Mouse (Mus musculus) midbrain, embryonic 12.5 days (tissue): Measurements from ENCODE around the gene Tcl1b5. TPM values are rescaled to one million over a fixed set of nuclear protein-coding genes. Genes with fewer than 3 reads are reported as not detected.
A peak's percentile ranks its signal among the peaks of the same experiment; 100 is the strongest.
"Not testable (repeated sequence)": the region's sequence is repeated elsewhere in the genome, so short reads cannot be mapped to it uniquely, and the experiment has no call there.

ENCODE experiments used
- ATAC-seq: fragments of 200-750 bp; cut with Nextera tagmentation; 2 replicates; pipeline ENCODE4 v1.8.0; 2017; ENCODE audit warnings: low read depth, moderate TSS enrichment, moderate library complexity; ENCODE audit not compliant: low FRiP score
- H3K27ac ChIP-seq: fragments of 300-500 bp; sonication (generic); replicated peaks from 2 replicates; pipeline ENCODE4 v1.5.1; 2016; ENCODE audit warnings: mild to moderate bottlenecking
- H3K27me3 ChIP-seq: fragments of 300-500 bp; sonication (generic); 2 replicates; pipeline ENCODE4 v1.6.1; 2016; ENCODE audit warnings: mild to moderate bottlenecking
- H3K36me3 ChIP-seq: fragments of 300-500 bp; sonication (generic); 2 replicates; pipeline ENCODE4 v1.6.1; 2016
- H3K4me1 ChIP-seq: fragments of 300-500 bp; sonication (generic); 2 replicates; pipeline ENCODE4 v1.6.1; 2016
- H3K4me2 ChIP-seq: fragments of 300-500 bp; sonication (generic); replicated peaks from 2 replicates; pipeline ENCODE4 v1.6.1; 2016; ENCODE audit warnings: mild to moderate bottlenecking, moderate library complexity
- H3K4me3 ChIP-seq: fragments of 300-500 bp; sonication (generic); 2 replicates; pipeline ENCODE4 v1.5.1; 2016; ENCODE audit warnings: mild to moderate bottlenecking
- H3K9ac ChIP-seq: fragments of 300-500 bp; sonication (generic); replicated peaks from 2 replicates; pipeline ENCODE4 v1.6.1; 2016; ENCODE audit warnings: mild to moderate bottlenecking, moderate library complexity
- H3K9me3 ChIP-seq: fragments of 300-500 bp; sonication (generic); 2 replicates; pipeline ENCODE4 v1.6.1; 2016; ENCODE audit warnings: mild to moderate bottlenecking
- WGBS: fragments of 180-500 bp; shearing (Covaris S2); methylation state at CpG from one replicate; pipeline ENCODE4 v1.1.7; 2016; 5-methylcytosine and 5-hydroxymethylcytosine counted together
- polyA plus RNA-seq: library from polyadenylated mRNA; unstranded; fragments of >200 nt; fragmentation: Nextera tagmentation; extraction: Ambion mirVana; gene quantifications from 2 replicates; pipeline ENCODE4 v1.2.1, GENCODE M21; 2016

Gene Tcl1b5
- polyA plus RNA-seq, 1 experiment from 2014 or later = not detected

DNA sequence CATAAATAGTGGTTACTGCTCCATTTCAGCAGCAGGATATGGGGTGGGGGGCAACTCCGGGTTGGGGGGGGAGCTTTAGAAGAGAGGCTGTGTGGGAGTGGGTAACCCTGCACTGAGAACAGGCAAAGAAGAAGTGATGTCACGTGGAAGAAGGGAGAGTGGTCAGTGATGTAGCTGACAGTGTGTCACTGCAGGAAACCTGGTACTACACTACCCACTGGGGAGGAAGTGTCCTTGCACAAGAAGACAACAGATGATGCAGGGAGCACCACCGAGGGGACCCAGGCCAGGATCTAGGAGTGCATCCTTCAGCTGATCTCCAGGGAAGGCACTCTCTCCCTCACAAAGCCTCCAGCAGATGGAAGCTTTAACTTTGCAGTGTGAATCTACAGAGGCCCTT, 9.4 kb upstream of the Tcl1b5 start:
- ATAC-seq = no peak

DNA sequence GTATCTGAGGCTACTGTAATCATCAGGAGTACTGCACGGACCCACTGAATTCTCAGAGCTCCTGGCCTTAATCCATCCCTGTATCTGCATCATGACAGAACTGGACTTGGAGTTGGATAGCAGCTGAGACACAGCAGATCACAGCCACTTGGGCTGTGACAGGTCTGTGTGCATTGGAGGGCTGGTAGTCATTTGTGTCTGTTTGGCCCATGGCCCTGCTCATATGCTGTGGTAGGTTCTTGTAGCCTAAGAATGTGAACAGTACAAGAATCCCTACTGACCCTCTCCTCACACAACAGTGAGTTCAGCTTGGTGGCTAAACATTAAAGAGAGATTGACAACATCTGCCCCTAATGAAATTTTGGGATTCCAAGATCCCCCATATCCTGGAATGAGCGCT, 2.8 kb upstream of the Tcl1b5 start:
- Histone ChIP-seq H3K4me1 (no peaks in the 10 kb centered on the region), H3K4me3 (no peak overlapping the region), H3K27ac (no peak overlapping the region), H3K9ac (no peak overlapping the region), H3K4me2 (no peak overlapping the region), H3K36me3 (no peaks in the 10 kb centered on the region), H3K9me3 (no peaks in the 10 kb centered on the region), H3K27me3 (no peaks in the 10 kb centered on the region)
- 95% methylated on average over 2 of the region's 2 CpGs for WGBS
- ATAC-seq = no peak

More for the DNA sequence above, 9.4 kb upstream of the Tcl1b5 start:
- Histone ChIP-seq H3K4me1 (no peaks in the 10 kb centered on the region), H3K4me2 (no peak overlapping the region), H3K9me3 (no peaks in the 10 kb centered on the region), H3K4me3 (no peak overlapping the region), H3K27ac (no peak overlapping the region), H3K36me3 (no peaks in the 10 kb centered on the region), H3K27me3 (no peaks in the 10 kb centered on the region), H3K9ac (no peak overlapping the region)
- 70% methylated on average over 3 of the region's 3 CpGs for WGBS

DNA sequence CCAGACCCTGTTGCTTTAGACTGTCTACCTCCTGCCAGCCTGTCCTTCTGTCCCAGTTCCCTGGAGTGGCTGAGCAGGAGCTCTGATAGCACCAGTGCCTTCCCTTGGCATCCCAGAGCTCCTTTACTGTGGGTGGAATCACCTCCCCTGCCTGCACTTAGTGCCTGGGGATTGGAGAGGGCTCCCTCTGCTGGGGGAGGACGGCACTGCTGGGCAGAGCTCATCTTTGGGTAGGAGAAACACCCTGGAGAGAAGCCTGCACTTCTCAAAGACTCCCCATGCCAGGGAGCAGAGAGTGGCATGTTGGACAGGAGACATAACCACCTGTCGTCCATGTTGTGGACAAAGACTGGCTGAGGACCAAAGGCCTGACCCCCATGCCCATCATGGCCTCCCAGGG, 1.8 kb upstream of the Tcl1b5 start:
- H3K9me3 ChIP-seq, ATAC-seq, H3K4me1 ChIP-seq, H3K4me2 ChIP-seq, H3K27ac ChIP-seq, H3K9ac ChIP-seq, H3K36me3 ChIP-seq, H3K4me3 ChIP-seq, H3K27me3 ChIP-seq: not testable (repeated sequence)
- 38% methylated on average over 2 of the region's 2 CpGs for WGBS

DNA sequence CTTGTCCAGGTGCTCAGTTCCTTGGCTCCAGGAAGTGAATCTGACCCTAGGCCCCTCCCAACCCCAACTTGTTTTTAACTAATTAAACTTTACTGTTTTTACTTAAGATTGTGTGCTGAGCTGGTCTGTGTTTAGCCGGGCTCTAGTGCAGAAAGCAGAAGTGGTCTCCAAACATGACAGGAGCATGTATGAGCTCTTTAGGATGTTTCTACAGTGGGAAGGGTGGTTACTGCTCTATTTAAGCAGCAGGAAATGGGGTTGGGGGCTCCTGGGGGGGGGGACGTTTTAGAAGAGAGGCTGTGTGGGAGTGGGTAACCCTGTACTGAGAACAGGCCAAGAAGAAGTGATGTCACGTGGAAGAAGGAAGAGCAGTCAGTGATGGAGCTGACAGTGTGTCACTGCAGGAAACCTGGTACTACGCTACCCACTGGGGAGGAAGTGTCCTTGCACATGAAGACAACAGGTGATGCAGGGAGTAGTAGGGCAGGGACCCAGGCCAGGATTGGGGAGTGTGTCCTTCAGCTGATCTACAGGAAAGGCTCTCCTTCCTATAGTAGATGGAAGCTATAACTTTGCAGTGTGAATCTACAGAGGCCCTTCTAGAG, 5.0 kb downstream of the Tcl1b5 start:
- not testable (repeated sequence) for H3K4me2 ChIP-seq, H3K27ac ChIP-seq, H3K36me3 ChIP-seq, H3K4me1 ChIP-seq, H3K4me3 ChIP-seq, ATAC-seq, H3K9ac ChIP-seq, H3K27me3 ChIP-seq, H3K9me3 ChIP-seq
- 77% methylated on average over 4 of the region's 4 CpGs for WGBS

DNA sequence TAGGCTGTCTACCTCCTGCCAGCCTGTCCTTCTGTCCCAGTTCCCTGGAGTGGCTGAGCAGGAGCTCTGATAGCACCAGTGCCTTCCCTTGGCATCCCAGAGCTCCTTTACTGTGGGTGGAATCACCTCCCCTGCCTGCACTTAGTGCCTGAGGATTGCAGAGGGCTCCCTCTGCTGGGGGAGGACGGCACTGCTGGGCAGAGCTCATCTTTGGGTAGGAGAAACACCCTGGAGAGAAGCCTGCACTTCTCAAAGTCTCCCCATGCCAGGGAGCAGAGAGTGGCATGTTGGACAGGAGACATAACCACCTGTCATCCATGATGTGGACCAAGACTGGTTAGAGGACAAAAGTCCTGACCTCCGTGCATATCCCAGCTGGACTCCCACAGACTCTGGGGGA, 12.8 kb downstream of the Tcl1b5 start:
- not testable (repeated sequence) for H3K27me3 ChIP-seq, H3K4me1 ChIP-seq, H3K36me3 ChIP-seq, H3K4me3 ChIP-seq, H3K9me3 ChIP-seq, H3K4me2 ChIP-seq, ATAC-seq, H3K27ac ChIP-seq, H3K9ac ChIP-seq
- 48% methylated on average over 2 of the region's 2 CpGs for WGBS

DNA sequence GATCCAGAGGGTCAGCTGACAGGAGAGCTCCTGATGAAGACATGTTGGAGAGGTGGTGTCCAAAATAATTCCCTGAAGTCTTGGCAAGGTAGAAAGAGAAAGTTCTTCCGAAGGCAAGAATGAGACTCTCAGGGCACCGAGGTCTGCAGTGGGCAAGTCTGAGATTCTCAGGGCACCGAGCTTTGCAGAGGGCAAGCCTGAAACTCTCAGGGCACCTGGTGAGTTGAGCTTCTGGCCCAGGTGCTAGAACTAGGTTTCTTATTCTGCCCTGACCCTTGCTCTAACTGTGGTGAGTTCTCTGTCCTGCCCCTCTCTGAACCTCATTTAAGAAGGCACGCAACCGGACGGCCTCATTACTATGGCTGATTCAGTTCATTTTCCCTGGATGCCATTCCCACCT, 14.6 kb downstream of the Tcl1b5 start, which contains the start of gene Tcl1b3:
Gene Tcl1b3, plus strand, starts transcription at position 301 of the 400 bp plus-strand sequence.
- ATAC-seq, H3K27me3 ChIP-seq, H3K4me1 ChIP-seq, H3K9ac ChIP-seq, H3K9me3 ChIP-seq, H3K36me3 ChIP-seq, H3K4me3 ChIP-seq, H3K27ac ChIP-seq, H3K4me2 ChIP-seq: not testable (repeated sequence)
- 92% methylated on average over 6 of the region's 6 CpGs for WGBS

DNA sequence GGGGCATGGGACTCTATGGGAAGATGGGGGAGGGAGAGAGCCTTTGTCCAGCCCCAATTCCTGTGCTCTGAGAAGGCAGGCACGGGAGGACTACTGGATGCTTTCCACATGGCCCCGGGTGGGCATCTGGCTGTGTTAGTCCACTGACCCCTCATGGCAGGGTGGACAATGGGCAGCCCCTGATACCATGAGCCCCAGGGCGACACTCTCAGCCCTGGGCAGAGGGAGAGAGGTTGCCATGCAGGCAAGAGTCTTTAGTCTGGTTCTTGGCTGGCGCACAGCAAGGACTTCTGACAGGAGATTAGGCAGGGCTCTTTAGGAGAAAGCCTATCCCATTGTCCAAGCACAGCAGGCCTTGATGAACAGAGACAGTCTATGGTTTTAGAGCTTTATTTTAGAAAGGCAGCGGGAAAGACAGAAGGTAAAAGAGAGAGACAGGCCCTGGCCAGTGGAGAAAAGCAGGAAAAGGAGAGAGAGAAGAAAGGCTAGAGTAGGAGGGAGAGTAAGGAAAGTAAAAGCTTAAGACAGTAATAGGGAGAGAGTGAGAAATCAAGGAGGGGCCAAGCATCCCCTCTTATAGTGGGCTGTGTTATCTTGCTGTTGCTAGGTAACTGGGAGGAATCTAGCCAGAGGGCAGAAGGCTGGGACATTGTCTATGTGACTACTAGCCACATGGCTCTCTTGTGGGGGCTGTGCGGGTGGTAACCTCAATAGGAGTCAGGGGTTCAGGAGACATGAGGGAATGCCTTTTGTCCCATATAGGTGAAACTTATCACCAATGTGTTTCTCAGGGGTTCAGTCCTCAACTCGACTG, 23.7 kb downstream of the Tcl1b5 start:
- peak; percentile 65 for ATAC-seq
- not testable (repeated sequence) for H3K9ac ChIP-seq
- peak overlapping the region; percentile 27; the same call in 1 of the 2 replicates for H3K27ac ChIP-seq

DNA sequence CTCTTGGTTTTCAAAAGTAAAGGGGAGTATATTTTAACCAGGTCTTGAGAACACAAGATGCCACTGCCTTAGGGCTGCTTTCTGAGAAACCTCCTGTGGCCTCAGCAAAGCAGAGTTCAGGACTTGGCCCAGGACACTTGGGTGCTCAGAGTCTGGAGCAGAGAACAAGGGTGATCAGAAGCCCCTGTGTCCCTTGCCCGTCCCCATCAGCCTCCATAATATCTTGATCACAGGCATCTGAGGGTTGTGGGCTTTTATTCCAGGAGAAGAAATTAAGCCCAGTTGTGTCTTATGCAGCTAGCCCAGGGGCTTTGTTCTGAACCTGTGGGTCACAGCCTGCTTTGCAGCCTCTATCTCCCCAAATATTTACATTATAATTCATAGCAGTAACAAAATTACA, 25.5 kb downstream of the Tcl1b5 start, which contains the start of gene Tcl1b4:
Gene Tcl1b4, plus strand, starts transcription at position 301 of the 400 bp plus-strand sequence.
- not testable (repeated sequence) for H3K36me3 ChIP-seq, H3K9me3 ChIP-seq, H3K9ac ChIP-seq, H3K4me2 ChIP-seq, ATAC-seq, H3K27me3 ChIP-seq, H3K4me1 ChIP-seq, H3K4me3 ChIP-seq, H3K27ac ChIP-seq
- WGBS = 97% methylated on average over 1 of the region's 1 CpGs

More for the DNA sequence above, 23.7 kb downstream of the Tcl1b5 start:
- H3K4me3 ChIP-seq, H3K4me1 ChIP-seq, H3K36me3 ChIP-seq, H3K27me3 ChIP-seq, H3K4me2 ChIP-seq, H3K9me3 ChIP-seq: not testable (repeated sequence)
- 18% methylated on average over 7 of the region's 7 CpGs for WGBS

DNA sequence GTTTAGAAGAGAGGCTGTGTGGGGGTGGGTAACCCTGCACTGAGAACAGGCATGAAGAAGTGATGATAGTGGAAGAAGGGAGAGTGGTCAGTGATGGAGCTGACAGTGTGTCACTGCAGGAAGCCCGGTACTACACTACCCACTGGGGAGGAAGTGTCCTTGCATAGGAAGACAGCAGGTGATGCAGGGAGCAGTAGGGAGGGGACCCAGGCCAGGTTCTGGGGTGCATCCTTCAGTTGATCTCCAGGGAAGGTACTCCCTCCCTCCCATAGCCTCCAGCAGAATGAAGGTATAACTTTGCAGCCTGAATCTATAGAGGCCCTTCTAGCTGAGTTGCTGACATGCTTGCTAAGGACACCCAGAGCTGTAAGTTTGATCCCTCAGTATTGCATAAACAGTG, 30.9 kb downstream of the Tcl1b5 start:
- Histone ChIP-seq H3K4me2 (no peak overlapping the region), H3K4me1 (no peaks in the 10 kb centered on the region), H3K27ac (no peak overlapping the region), H3K9ac (no peak overlapping the region), H3K9me3 (no peaks in the 10 kb centered on the region), H3K36me3 (no peaks in the 10 kb centered on the region), H3K27me3 (no peaks in the 10 kb centered on the region), H3K4me3 (no peak overlapping the region)
- WGBS = 77% methylated on average over 1 of the region's 1 CpGs
- no peak for ATAC-seq

DNA sequence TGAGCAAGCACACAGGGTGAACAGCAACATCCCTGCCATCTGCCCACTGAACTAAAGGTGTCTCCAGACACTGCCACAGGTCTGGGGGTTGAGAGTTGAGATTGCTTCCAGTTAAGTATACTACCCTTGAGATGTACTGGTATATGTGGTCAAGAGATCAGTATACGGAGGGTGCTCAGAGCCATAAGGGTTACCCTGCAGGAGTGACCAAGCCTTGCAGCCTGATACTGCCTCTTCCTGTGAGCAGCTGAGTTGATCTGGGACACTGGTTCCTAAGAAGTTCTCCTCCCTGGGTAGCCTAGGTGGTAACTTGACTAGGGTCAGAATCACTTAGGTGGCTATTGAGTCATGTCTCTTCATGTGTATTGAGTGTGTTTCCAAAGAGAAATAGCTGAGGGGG, 32.3 kb downstream of the Tcl1b5 start:
- Histone ChIP-seq H3K4me3 (no peak overlapping the region), H3K4me2 (no peak overlapping the region), H3K4me1 (no peaks in the 10 kb centered on the region), H3K27me3 (no peaks in the 10 kb centered on the region), H3K9me3 (no peaks in the 10 kb centered on the region), H3K9ac (no peak overlapping the region), H3K36me3 (no peaks in the 10 kb centered on the region), H3K27ac (no peak overlapping the region)
- no peak for ATAC-seq
- WGBS = 93% methylated on average over 1 of the region's 1 CpGs

DNA sequence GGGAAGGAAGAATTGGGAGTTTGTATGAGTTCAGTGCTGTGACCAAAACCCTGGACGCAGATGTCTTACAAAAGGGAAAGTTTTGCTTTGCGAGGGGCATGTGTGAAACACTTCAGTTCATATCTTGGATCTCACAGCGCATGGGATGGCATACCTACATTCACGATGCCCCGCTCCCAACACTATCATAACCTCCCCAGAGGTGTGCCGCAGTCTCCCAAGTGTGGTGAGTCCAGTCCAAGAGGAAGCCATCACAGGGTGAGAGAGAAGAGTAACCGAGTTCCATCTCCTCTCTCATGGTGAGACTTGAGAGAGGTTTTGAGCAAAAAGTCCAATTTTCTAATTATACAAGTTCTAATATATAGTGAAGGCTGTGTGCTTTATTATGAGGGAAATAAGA, 33.1 kb downstream of the Tcl1b5 start:
- Histone ChIP-seq H3K4me1 (no peaks in the 10 kb centered on the region), H3K4me2 (no peak overlapping the region), H3K4me3 (no peak overlapping the region), H3K27me3 (no peaks in the 10 kb centered on the region), H3K9me3 (no peaks in the 10 kb centered on the region), H3K9ac (no peak overlapping the region), H3K36me3 (no peaks in the 10 kb centered on the region), H3K27ac (no peak overlapping the region)
- ATAC-seq = no peak
- WGBS = 94% methylated on average over 7 of the region's 7 CpGs

DNA sequence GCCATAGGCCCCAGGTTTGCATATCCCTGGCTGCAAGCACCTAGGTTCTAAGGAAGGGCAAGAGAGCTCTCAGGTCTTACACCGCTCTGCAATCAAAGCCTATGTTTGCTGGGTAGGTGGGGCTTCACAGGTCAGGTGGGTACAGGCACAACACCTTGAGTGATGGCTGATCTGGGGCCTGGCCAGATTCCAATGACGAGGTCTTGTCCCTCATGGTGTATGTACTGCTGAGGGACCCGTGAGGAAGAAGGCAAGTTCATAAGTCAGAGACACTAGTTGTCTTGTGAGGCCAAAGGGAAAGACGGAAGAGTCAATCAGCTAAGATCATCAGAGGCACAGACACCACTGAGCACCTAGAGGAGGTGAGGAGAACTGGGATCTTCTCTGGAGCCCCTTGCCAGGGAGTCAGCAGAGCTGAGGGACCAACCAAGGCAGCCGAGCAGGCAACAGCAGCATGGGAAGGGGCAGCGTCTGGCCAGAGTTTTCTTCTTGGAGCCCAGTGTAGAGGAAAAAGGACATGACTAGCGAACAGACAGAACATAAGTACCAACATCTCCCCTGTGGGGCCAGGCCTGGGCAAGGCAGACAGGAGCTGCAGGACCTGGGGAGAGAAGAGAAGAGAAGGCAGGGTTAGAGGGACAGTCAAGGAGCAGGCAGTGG, 41.1 kb downstream of the Tcl1b5 start:
- Histone ChIP-seq H3K27me3 (no peaks in the 10 kb centered on the region), H3K9ac (no peak overlapping the region), H3K27ac (no peak overlapping the region), H3K9me3 (no peaks in the 10 kb centered on the region), H3K36me3 (no peaks in the 10 kb centered on the region), H3K4me3 (no peak overlapping the region), H3K4me1 (no peaks in the 10 kb centered on the region), H3K4me2 (no peak overlapping the region)
- WGBS = 91% methylated on average over 7 of the region's 7 CpGs
- ATAC-seq = no peak
